Mouse (Mus musculus): Measurements from ENCODE around the gene Dtd1. TPM values are rescaled to one million over a fixed set of nuclear protein-coding genes. Genes with fewer than 3 reads are reported as not detected.
A peak's percentile ranks its signal among the peaks of the same experiment; 100 is the strongest.
"Not testable (repeated sequence)": the region's sequence is repeated elsewhere in the genome, so short reads cannot be mapped to it uniquely, and the experiment has no call there.

Dtd1 gene
- 30.5 and 31.2 TPM in 2 replicates for polyA plus RNA-seq (2016; fragmentation: Nextera tagmentation; extraction: Ambion mirVana)

DNA sequence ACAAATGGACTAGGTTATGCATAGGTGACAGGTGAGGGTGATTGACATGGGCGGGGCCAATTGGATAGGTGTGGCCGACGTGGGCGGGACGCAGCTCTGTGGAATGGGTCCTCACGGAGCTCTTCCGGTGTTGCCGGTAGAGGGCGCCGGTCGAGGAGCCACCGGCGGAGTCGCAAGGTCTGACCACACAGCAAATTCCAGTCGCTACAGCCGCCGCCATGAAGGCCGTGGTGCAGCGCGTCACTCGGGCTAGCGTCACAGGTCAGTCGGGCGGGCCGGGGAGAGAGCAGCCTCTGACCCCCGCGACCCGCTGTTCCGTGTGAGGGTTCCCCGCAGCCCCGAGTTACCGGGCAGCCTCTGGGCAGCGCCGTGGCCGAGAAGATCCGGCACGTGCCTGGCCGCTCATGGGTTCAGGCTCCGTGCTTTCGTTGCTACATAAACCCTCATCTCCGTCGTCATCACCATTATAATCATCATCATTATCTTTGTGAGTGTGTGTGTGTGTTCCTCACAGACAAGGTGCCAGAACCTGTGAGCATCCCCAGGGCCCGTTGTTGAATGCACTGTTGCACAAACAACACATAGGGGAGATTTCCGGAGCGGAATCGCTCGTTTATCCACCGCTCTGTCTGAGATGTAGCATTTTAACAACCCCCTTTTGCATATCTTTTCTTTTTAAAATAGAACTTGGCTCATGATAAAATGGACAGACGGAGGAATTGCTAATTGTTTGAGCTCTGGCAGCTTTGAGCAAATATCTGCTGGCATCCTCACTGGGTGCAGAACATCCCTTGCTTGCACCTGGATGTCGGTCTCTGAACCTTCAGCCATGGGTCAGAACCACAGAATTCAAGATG lies at the start of gene Dtd1:
Gene Dtd1 (plus strand): TSS at position 67 of the 857 bp plus-strand sequence.
- Histone ChIP-seq H3K4me2 (peak within 1 kb of the TSS; percentile 70), H3K4me1 (replicated peaks) (no peaks in the 10 kb centered on the region), H3K4me3 (peak within 1 kb of the TSS; percentile 77), H3K9ac (peak within 1 kb of the TSS; percentile 86), H3K36me3 (no peaks in the 10 kb centered on the region), H3K9me3 (replicated peaks) (no peaks in the 10 kb centered on the region), H3K27me3 (replicated peaks) (no peaks in the 10 kb centered on the region), H3K27ac (ENCODE audit: poor library complexity, severe bottlenecking) (no peak within 1 kb of the TSS)
- peak; percentile 96 for ATAC-seq (ENCODE audit: insufficient number of reproducible peaks, low FRiP score)
- 3% methylated on average over 48 of the region's 50 CpGs for WGBS

- WGBS: under 1% methylated on average over 17 of the region's 17 CpGs
- H3K9me3 ChIP-seq (replicated peaks): no peaks in the 10 kb centered on the region
- peak within 1 kb of the TSS; percentile 65 for H3K4me3 ChIP-seq
- peak within 1 kb of the TSS; percentile 49; the same call in 1 of the 2 replicates for H3K27ac ChIP-seq (ENCODE audit: poor library complexity, severe bottlenecking)
- H3K4me1 ChIP-seq (replicated peaks): peaks cover 6% of the 10 kb centered on the region; the same call in 1 of the 2 replicates
- H3K27me3 ChIP-seq (replicated peaks): no peaks in the 10 kb centered on the region
- peak within 1 kb of the TSS; percentile 80 for H3K9ac ChIP-seq
- peak within 1 kb of the TSS; percentile 67 for H3K4me2 ChIP-seq
- ATAC-seq (ENCODE audit: insufficient number of reproducible peaks, low FRiP score): peak; percentile 88
- H3K36me3 ChIP-seq: peaks cover 20% of the 10 kb centered on the region
Measured at GRCm38 (mm10) chr2:144550529-144550928, 49.2 kb upstream of the Dtd1 start, which contains the start of gene Rbbp9. Rbbp9 (minus strand) TSS chr2:144550869.

DNA sequence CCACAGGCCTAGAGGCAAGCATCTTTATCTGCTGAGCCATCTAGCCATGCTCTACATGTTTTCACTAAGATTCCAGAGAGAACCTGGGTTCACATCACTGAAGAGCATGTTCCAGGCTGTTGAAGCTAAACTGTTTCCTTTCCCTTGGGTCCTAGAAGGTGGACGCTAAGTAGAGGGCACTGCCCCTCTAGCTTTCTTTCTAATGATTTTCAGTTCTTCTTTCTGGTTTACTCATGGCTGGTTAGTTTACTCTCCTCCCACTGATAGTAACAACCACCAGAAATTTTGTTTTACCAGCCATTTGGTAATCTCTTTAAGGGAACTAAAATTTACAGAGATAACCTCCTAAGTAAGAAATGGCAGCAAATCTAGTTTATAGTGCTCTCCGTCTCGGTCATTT lies 45.8 kb upstream of the Dtd1 start:
- WGBS: 88% methylated on average over 3 of the region's 3 CpGs
- H3K27me3 ChIP-seq (replicated peaks): no peaks in the 10 kb centered on the region
- H3K36me3 ChIP-seq: no peaks in the 10 kb centered on the region
- no peaks in the 10 kb centered on the region for H3K9me3 ChIP-seq (replicated peaks)
- no peak overlapping the region for H3K4me3 ChIP-seq
- H3K4me1 ChIP-seq (replicated peaks): peaks cover 4% of the 10 kb centered on the region
- no peak for ATAC-seq (ENCODE audit: insufficient number of reproducible peaks, low FRiP score)
- no peak overlapping the region for H3K9ac ChIP-seq
- no peak overlapping the region for H3K27ac ChIP-seq (ENCODE audit: poor library complexity, severe bottlenecking)
- no peak overlapping the region for H3K4me2 ChIP-seq

DNA sequence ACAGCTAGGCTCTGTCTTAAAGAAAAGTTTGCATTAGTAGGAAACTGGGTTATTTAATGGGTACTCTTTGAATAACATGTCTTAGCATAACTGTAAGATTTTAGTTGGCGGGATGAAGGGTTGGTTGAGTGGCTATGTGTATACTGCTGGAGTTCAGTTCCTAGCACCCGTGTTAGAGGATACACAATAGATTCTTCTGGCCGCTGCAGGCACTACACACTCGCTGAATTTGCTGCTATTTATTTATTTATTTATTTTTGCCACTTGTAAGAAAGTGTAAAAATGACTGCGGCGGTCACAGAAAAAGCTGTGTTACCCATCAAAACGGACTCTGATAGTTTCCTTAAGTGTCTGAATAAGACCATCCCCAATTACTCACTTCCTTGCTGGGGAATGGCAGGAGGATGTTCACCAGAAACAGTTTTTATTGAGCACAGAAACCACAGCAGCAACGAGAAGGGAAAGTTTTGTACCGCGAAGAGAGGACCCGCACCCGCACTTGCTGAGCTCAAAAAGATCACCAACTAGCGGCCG lies 44.3 kb upstream of the Dtd1 start:
- Histone ChIP-seq H3K4me1 (replicated peaks) (peaks cover 4% of the 10 kb centered on the region), H3K9ac (peak overlapping the region; percentile 65), H3K4me3 (peak overlapping the region; percentile 90), H3K36me3 (peaks cover 12% of the 10 kb centered on the region), H3K9me3 (replicated peaks) (no peaks in the 10 kb centered on the region), H3K27me3 (replicated peaks) (no peaks in the 10 kb centered on the region), H3K4me2 (peak overlapping the region; percentile 61), H3K27ac (ENCODE audit: poor library complexity, severe bottlenecking) (peak overlapping the region; percentile 93)
- WGBS: 2% methylated on average over 14 of the region's 14 CpGs
- no peak for ATAC-seq (ENCODE audit: insufficient number of reproducible peaks, low FRiP score)

DNA sequence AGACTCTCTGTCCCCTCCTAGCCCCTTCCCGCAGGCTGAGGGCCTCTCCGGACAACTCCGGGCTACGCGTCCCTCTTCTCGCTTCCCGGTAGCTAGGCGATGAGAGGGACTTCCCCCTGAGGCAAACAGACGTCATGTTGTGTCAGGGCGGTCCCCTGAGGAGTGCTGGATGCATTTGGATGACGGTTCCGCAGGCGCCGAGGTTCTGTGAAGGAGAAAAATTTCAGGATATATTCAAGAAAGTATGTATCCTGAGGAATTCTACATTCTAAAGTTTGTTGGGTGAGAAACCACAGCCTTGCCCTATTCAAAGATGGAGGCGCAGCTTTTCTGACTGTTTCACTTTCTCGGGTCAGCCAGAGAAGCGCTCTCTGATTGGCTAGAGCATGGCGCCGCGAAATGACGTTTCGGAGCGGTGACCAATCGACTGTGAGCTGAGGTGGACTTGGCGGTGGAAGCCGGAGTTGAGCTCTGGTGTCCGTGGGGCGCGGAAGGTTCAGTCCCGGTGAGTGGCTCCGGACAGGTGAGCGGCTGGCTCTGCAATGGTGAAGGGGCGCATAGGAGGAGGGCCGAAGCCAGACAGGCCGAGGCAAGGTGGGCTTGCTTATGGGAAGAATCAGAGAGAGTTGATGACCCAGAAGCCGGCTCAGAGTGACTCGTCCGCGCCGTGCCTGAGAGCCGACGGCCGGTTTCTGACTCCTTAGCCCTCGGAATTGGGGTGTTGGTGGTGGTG lies 43.7 kb upstream of the Dtd1 start, which contains the start of gene Sec23b:
Gene Sec23b (plus strand): TSS at position 410 of the 733 bp plus-strand sequence.
- under 1% methylated on average over 44 of the region's 44 CpGs for WGBS
- peak; percentile 99 for ATAC-seq (ENCODE audit: insufficient number of reproducible peaks, low FRiP score)

GRCm38 (mm10) chr2:144588723-144589122 lies 11.0 kb upstream of the Dtd1 start:
- H3K4me1 ChIP-seq (replicated peaks): no peaks in the 10 kb centered on the region

More for the DNA sequence above, 43.7 kb upstream of the Dtd1 start, which contains the start of gene Sec23b:
- H3K27ac ChIP-seq (ENCODE audit: poor library complexity, severe bottlenecking): peak within 1 kb of the TSS; percentile 93
- H3K9me3 ChIP-seq (replicated peaks): no peaks in the 10 kb centered on the region
- peak within 1 kb of the TSS; percentile 87 for H3K9ac ChIP-seq
- H3K27me3 ChIP-seq (replicated peaks): no peaks in the 10 kb centered on the region
- peaks cover 4% of the 10 kb centered on the region for H3K4me1 ChIP-seq (replicated peaks)
- peak within 1 kb of the TSS; percentile 90 for H3K4me3 ChIP-seq
- peak within 1 kb of the TSS; percentile 70 for H3K4me2 ChIP-seq
- H3K36me3 ChIP-seq: peaks cover 13% of the 10 kb centered on the region

GRCm38 (mm10) chr2:144593036-144593435 lies 6.7 kb upstream of the Dtd1 start:
- not testable (repeated sequence) for ATAC-seq (ENCODE audit: insufficient number of reproducible peaks, low FRiP score); H3K4me3 ChIP-seq; H3K9me3 ChIP-seq (replicated peaks); H3K9ac ChIP-seq; H3K27me3 ChIP-seq (replicated peaks); H3K4me2 ChIP-seq; H3K27ac ChIP-seq (ENCODE audit: poor library complexity, severe bottlenecking); H3K4me1 ChIP-seq (replicated peaks)
- H3K36me3 ChIP-seq: peaks cover 22% of the 10 kb centered on the region
- WGBS: 66% methylated on average over 8 of the region's 8 CpGs

More at GRCm38 (mm10) chr2:144588723-144589122, 11.0 kb upstream of the Dtd1 start:
- 74% methylated on average over 4 of the region's 4 CpGs for WGBS
- Histone ChIP-seq H3K27ac (ENCODE audit: poor library complexity, severe bottlenecking) (no peak overlapping the region), H3K4me3 (no peak overlapping the region), H3K4me2 (no peak overlapping the region), H3K27me3 (replicated peaks) (no peaks in the 10 kb centered on the region), H3K9ac (no peak overlapping the region), H3K9me3 (replicated peaks) (peaks cover 4% of the 10 kb centered on the region), H3K36me3 (peaks cover 61% of the 10 kb centered on the region)
- ATAC-seq (ENCODE audit: insufficient number of reproducible peaks, low FRiP score): no peak

GRCm38 (mm10) chr2:144593951-144594651 lies 5.6 kb upstream of the Dtd1 start, which contains the start of gene Smim26:
Smim26 (plus strand) TSS chr2:144594054.
- H3K27ac ChIP-seq (ENCODE audit: poor library complexity, severe bottlenecking): peak within 1 kb of the TSS; percentile 24; the same call in 1 of the 2 replicates

DNA sequence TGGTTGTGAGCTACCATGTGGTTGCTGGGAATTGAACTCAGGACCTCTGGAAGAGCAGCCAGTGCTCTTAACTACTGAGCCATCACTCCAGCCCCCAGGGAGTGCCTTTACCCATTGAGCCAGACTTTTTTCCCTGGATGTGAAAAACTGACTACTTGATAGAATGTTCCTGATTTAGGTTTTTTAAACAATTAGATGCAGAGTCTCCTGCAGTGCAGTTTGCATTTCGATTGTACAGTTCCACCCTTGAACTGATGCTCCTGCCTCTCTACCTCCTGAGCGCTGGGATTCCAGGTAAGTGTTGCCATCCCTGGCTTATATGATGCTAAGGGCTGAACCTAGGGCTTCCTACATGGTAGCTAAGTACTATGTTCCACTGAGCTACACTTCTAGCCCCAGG lies 1.7 kb upstream of the Dtd1 start:
- Histone ChIP-seq H3K9me3 (replicated peaks) (no peaks in the 10 kb centered on the region), H3K4me1 (replicated peaks) (no peaks in the 10 kb centered on the region), H3K4me2 (no peak overlapping the region), H3K27me3 (replicated peaks) (no peaks in the 10 kb centered on the region), H3K4me3 (no peak overlapping the region), H3K36me3 (no peaks in the 10 kb centered on the region), H3K9ac (no peak overlapping the region), H3K27ac (ENCODE audit: poor library complexity, severe bottlenecking) (no peak overlapping the region)
- 74% methylated on average over 2 of the region's 2 CpGs for WGBS
- ATAC-seq (ENCODE audit: insufficient number of reproducible peaks, low FRiP score): no peak

More at GRCm38 (mm10) chr2:144593951-144594651, 5.6 kb upstream of the Dtd1 start, which contains the start of gene Smim26:
- H3K27me3 ChIP-seq (replicated peaks): no peaks in the 10 kb centered on the region
- peak within 1 kb of the TSS; percentile 62 for H3K4me3 ChIP-seq
- peak within 1 kb of the TSS; percentile 73 for H3K9ac ChIP-seq
- H3K36me3 ChIP-seq: peaks cover 12% of the 10 kb centered on the region
- H3K9me3 ChIP-seq (replicated peaks): no peaks in the 10 kb centered on the region
- no peaks in the 10 kb centered on the region for H3K4me1 ChIP-seq (replicated peaks)
- 1% methylated on average over 31 of the region's 31 CpGs for WGBS
- peak within 1 kb of the TSS; percentile 77 for H3K4me2 ChIP-seq
- peak; percentile 92 for ATAC-seq (ENCODE audit: insufficient number of reproducible peaks, low FRiP score)

DNA sequence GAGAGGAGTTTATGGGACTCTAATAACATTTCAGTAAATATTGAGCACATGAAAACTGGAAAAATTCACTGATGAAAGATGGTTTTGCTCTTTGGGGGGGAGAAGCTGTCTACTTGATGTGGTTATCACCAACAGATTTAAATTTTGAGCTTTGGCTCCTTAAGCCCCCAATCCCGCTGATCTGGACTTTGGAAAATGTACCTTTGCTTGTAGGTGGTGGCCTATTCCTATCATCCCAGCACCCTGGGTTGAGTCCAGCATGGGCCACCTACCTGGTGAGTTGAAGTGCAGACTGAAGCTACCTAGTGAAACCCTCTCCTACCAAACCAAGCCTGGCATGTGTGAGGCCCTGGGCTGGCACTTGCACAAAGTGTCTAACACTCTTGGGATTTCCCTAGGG lies 1.9 kb downstream of the Dtd1 start:
- Histone ChIP-seq H3K27me3 (replicated peaks) (no peaks in the 10 kb centered on the region), H3K4me1 (replicated peaks) (no peaks in the 10 kb centered on the region), H3K27ac (ENCODE audit: poor library complexity, severe bottlenecking) (no peak overlapping the region), H3K4me3 (no peak overlapping the region), H3K4me2 (no peak overlapping the region), H3K9me3 (replicated peaks) (no peaks in the 10 kb centered on the region), H3K9ac (no peak overlapping the region), H3K36me3 (peaks cover 3% of the 10 kb centered on the region; the same call in 1 of the 2 replicates)
- no peak for ATAC-seq (ENCODE audit: insufficient number of reproducible peaks, low FRiP score)
- WGBS: 84% methylated on average over 1 of the region's 1 CpGs

All from heart, embryonic 12.5 days (tissue).